Mouse (Mus musculus) layer of hippocampus, postnatal 25 days (tissue): ENCODE measurements around the gene Mark3. TPM values are rescaled to one million over a fixed set of nuclear protein-coding genes. Genes with fewer than 3 reads are reported as not detected.

Experiments used
- DNase-seq, 2 experiments: peaks; one replicate each; pipeline ENCODE4 v3.0.0; 2022; ENCODE audit warnings: mixed read lengths in 2 of 2, low spot score in 1 of 2; ENCODE audit errors: extremely low spot score in 1 of 2
- total RNA-seq, 2 experiments: library from RNA; stranded (reverse); gene quantifications; 2 replicates each; pipeline ENCODE4 v1.2.3; 2021

Gene Mark3
- total RNA-seq, 2 experiments from 2014 or later, result 103 to 116 TPM

DNA sequence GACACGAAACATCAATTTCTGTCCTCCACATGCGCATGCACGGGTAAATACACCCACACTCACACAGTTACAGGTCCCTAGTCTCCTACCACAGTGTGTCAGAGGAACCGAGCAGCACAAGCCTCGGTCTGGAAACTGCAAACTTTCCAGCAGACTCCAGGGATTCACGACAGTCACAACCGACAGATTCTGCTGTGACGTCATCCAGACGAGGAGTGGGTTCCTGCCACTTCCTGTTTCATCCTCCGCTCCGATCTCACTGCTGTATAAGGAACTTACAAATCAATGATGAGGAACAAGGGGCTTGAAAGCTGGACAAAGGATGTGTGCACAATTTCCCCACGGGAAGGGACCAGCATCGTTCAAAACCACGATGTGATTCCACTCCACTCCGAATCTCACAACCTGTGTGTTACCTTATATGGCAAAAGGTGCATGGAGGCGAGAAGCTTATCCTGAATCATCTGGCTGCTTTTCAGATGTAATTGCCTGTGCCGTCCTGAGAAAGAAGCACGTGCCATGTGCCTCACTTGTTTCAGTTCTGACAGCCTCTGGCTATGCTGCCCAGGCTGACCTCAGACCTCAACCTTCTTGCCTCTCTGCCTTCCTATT, 14.6 kb upstream of the Mark3 start:
- DNase-seq, result peak; percentile 25 to 39

GRCm38 (mm10) chr12:111560286-111560685, 14.0 kb upstream of the Mark3 start:
- DNase-seq, result no peak

DNA sequence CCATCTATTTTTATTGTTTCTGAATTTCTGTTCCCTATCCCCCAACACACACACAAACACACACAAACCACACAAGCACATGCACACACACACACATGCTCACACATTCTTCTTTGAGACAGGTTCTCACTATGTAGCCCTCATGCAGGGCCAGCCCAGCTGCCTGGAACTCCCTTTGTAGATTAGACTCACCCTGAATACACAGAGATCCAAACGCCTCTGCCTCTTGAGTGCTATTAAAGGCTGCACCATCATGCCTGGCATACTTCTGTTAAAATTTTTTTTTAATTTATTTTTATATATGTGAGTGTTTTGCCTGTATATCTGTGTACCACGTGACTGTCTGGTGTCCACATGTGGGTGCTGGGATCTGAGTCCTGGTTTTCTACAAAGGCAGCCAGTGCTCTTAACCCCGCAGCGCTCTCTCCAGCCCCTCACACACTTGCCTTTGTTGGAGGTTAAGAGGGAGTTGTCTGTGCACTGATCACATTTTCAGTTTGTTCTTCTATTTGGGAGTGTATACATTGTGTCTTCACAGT, 12.0 kb upstream of the Mark3 start:
- DNase-seq, result no peak

DNA sequence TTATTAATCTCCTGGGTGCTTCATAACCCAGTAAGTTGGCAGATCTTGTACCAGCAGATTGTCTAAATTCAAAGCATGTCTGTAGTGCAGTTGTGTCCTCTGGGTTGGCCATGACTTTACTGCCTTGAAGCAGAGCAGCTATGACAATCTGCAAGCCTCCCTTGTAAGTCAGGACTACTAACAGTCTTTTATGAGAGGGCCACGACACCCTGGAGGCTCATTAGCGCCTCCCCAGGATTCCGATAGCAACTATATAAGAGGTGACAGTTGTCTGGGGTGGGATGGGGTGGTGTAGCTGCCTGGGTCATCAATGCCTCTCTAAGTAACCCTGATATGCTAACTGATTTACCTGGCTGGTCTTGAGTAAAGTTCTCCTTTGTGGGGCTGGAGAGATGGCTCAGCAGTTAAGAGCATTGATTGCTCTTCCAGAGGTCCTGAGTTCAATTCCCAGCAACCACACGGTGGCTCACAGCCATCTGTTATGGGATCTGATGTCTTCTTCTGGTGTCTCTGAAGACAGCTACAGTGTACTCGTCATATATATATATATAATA, 11.2 kb upstream of the Mark3 start:
- no peak for DNase-seq

DNA sequence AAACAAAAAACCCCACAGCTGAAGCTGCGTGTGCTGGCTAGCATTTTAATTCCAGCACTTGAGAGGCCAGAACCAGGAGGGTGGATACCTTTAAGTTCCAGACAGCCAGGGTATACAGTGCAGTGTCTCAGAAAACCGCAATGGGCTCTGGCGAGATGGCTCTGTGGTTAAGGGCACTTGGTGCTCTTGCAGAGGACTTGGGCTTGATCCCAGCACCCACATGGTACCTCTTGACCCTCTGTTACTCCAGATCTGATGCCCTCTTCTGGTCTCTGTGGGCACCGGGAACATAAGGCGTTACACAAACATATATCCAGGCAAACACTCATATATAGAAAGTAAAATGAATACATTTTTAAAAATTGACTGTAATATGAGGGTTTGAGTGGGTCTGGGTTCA, 9.0 kb upstream of the Mark3 start:
- no peak for DNase-seq

DNA sequence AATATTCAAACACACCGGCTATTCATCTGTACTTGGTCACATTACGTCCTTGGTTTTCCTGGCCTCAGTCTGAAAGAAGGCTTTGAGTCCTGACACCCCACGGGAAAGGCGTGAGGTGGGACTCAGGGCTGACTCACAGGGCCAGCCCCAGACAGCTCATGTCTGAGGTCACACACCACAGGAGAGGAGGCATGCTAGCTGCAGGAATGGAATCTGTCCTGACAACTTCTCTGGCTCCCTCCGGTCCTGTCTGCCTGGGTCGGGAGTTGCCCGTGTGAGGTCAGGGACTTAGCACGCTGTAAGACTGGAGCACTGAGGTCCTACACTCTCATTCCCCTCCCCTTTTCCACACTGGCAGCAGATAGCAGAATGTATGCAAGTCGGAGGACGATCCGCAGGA, 5.5 kb upstream of the Mark3 start:
- DNase-seq, result no peak

DNA sequence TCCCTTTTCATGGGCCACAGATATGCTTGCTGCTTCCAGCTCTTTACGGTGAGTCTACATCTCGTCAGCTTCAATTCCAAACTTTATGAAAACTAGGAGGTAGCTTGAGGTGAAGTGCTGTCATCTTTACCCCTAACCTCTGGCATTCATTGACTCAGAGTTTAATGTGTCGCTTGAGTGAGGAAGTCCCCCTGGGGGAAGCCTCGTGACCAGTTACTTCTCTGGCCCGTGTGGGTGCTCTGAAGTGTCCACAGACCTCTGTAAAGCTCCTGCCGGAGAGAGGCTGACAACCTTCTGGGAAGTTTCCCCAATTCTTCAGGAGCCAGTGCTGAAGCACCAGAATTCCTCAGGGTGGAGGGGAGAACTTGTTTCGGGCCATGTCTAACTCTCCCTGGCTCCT, 1.9 kb upstream of the Mark3 start:
- DNase-seq, result no peak

DNA sequence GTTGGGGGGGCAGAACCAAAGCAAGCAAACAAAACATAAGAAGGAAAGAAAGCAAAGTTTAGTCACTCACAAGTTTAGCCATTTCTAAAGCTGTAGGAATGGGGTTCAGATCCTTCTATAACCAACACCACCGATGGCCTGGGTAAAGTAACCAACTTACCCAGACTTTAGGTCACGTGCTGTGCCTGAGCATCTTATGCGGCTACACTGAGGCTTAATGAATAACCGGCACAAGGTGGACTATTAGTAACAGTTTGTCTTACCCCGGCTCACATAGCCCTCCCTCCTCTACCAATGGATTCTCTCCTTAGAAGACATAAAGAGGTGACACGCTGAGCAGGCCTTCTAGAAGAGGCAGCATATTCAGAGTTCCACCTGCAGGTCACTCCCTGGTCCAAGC, 1.0 kb upstream of the Mark3 start:
- DNase-seq, result no peak

DNA sequence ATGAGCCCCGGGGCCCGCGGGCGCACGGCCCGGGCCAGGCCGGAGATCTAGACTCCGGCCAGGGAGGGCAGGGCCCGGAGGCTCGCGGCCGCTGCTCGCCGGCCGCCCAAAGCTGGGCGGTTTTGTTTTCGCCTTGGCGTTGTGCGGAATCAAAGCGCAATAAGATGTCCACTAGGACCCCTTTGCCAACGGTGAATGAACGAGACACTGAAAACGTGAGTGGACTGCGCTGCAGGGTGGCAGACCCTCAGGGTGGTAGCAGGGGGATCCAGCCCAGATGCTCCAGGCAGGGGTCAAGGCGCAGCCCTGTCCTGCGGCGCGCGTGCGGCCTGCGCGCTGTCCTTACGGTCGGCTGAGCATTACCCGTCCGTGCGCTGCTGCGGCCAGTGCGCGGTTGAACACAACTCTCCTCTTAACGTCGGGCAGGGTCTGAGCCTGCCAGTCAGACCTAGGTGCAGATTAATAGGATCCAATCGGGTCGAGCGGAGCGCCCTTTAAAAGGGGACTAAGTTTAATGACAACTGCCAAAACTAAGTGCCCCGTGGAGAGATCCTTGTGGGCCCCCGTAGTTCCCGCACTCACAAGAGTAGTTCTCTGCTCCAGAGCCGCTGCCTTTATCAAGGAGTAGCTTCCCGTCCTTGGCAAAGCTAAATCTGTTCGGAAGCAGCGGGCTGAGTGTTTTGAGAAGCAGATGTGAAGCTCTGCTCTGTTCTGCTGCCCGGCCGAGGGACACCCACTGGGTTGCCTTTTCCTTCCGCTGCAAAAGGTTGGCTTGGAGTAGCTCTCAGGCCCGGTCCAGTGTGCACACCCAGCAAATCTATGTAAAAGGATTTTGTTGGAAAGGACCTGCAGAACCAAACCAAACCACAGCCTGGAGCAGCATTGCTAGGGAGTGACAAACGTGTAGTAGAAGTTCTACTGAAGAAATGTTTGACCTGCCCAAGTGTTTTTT, 840 bp downstream of the Mark3 start:
- DNase-seq, result peak in 1 of 2 experiments; percentile 27

- DNase-seq, result no peak
Measured at GRCm38 (mm10) chr12:111583058-111583457, 8.7 kb downstream of the Mark3 start.

- DNase-seq, result no peak
Measured at GRCm38 (mm10) chr12:111584401-111584800, 10.1 kb downstream of the Mark3 start.

DNA sequence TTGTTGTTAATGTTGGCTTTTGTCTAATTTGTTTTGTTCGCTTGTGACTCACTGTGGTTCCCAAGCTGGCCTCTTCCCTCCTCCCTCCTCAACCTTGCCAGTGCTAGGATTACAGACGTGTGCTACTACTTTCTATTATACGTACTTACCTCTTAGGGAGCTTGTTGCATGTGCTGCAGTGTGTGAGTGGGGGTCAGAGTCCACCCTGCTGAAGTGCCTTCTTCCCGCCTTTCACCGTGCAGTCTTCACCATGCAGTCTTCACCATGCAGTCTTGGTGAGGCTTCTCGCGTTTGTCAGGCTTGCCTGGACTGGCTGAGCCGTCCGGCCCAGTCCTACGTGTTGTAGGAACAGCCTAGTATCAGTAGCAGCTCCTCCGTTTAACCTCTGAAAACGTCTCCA, 12.9 kb downstream of the Mark3 start:
- DNase-seq, result no peak

GRCm38 (mm10) chr12:111592407-111593021, 18.2 kb downstream of the Mark3 start:
- no peak for DNase-seq

GRCm38 (mm10) chr12:111593775-111594174, 19.5 kb downstream of the Mark3 start:
- no peak for DNase-seq

DNA sequence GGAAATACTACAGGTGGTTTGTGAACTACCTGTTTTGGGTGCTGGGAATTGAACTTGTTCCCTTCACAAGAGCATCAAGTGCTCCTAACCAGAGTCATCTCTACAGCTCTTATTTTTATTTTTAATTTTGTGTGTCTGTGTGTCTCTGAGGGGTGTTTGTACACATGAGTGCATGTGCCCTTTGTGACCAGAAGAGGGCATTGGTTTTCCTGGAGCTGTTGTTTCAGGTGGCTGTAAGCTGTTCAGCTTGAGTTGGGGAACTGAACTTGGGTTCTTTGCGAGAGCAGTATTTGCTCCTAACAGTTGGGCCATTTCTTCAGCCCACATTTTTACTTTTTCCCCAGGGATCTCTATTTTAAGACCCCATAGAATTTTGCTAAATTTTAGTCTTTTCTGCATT, 23.0 kb downstream of the Mark3 start:
- DNase-seq, result no peak

DNA sequence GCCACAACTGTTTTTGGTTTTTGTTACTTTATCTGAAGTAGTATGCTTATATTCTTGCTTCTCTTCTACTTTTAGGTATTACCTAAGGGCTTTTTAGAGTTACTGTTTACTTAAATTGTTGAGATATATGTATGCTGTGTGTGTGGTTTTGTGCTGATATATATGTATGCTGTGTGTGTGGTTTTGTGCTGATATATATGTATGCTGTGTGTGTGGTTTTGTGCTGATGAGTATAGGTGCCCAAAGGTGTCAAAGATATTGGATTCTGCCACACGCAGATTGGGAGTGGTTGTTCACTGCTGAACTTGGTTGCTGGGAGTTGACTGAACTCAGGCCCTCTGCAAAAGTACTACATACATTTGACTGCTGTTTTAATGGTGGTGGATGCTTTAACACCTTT, 24.6 kb downstream of the Mark3 start:
- no peak for DNase-seq

DNA sequence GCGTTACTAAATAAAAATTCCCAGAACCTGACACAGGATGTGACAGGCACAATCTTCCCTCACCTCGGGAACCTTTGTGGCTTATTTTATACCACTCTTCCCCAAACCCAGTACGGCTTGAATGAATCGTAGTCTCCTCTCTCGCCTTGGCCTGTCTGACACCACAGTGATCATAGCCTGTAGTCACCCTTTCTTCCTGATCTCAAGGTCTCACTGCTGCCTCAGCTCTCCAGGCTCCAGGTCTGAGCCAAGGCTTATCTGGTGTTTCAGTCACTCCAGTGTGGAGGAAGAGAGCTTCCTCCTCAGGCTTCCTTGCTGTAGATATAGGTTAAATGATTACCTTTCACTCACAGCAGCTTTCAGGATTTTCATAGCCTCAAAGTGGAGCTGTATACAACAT, 25.3 kb downstream of the Mark3 start:
- no peak for DNase-seq

GRCm38 (mm10) chr12:111603871-111604270, 29.5 kb downstream of the Mark3 start:
- DNase-seq, result no peak

- no peak for DNase-seq
Measured at GRCm38 (mm10) chr12:111605619-111606018, 31.3 kb downstream of the Mark3 start.

- no peak for DNase-seq
Measured at GRCm38 (mm10) chr12:111608015-111608414, 33.7 kb downstream of the Mark3 start.
